Mouse (Mus musculus) brain, embryonic 14.5 days (tissue): Measurements from ENCODE around the gene 1700003E16Rik.

Experiments used
- CTCF ChIP-seq: fragments of 200-500 bp; IDR thresholded peaks from 2 replicates; pipeline ENCODE4 v1.5.1; 2012; ENCODE audit warnings: inconsistent platforms, mild to moderate bottlenecking, moderate library complexity, borderline replicate concordance; ENCODE audit not compliant: insufficient read depth, insufficient read length; ENCODE audit errors: extremely low read depth
- POLR2A ChIP-seq: fragments of 200-500 bp; IDR thresholded peaks from 2 replicates; pipeline ENCODE4 v1.6.1; 2012; ENCODE audit warnings: mild to moderate bottlenecking, inconsistent platforms, borderline replicate concordance; ENCODE audit not compliant: poor library complexity, insufficient read depth, insufficient read length, severe bottlenecking; ENCODE audit errors: extremely low read depth

GRCm38 (mm10) chr6:83119734-83120051 is 36.5 kb upstream of the 1700003E16Rik start:
- TF ChIP-seq CTCF (no peak), POLR2A (no peak)
